Mouse (Mus musculus): ENCODE data around the gene Pdzd3.
"Not testable (repeated sequence)": the region's sequence is repeated elsewhere in the genome, so short reads cannot be mapped to it uniquely, and the experiment has no call there.

Gene Pdzd3

GRCm38 (mm10) chr9:44251314-44251713, at the start of gene Pdzd3:
TSS of gene Pdzd3 (minus strand) at chr9:44251471.
- no peak for DNase-seq (ENCODE audit: extremely low read depth, low read depth, low spot score)

- DNase-seq (ENCODE audit: extremely low read depth, low read depth, low spot score): not testable (repeated sequence)
Observed at GRCm38 (mm10) chr9:44300001-44300400, 48.7 kb upstream of the Pdzd3 start.

- DNase-seq (ENCODE audit: extremely low read depth, low read depth, low spot score): no peak
Observed at GRCm38 (mm10) chr9:44292490-44292889, 41.2 kb upstream of the Pdzd3 start.

- DNase-seq (ENCODE audit: extremely low read depth, low read depth, low spot score): no peak
Observed at GRCm38 (mm10) chr9:44288959-44289291, 37.7 kb upstream of the Pdzd3 start.

GRCm38 (mm10) chr9:44288076-44288958, 37.0 kb upstream of the Pdzd3 start, which contains the start of gene Abcg4:
TSS of gene Abcg4 (minus strand) at chr9:44288615.
- no peak for DNase-seq (ENCODE audit: extremely low read depth, low read depth, low spot score)

GRCm38 (mm10) chr9:44287401-44288075, 36.3 kb upstream of the Pdzd3 start:
- no peak for DNase-seq (ENCODE audit: extremely low read depth, low read depth, low spot score)

- DNase-seq (ENCODE audit: extremely low read depth, low read depth, low spot score): no peak
Observed at GRCm38 (mm10) chr9:44287003-44287400, 35.7 kb upstream of the Pdzd3 start.

GRCm38 (mm10) chr9:44286256-44286850, 35.1 kb upstream of the Pdzd3 start:
- no peak for DNase-seq (ENCODE audit: extremely low read depth, low read depth, low spot score)

GRCm38 (mm10) chr9:44283183-44283582, 31.9 kb upstream of the Pdzd3 start:
- no peak for DNase-seq (ENCODE audit: extremely low read depth, low read depth, low spot score)

- no peak for DNase-seq (ENCODE audit: extremely low read depth, low read depth, low spot score)
Observed at GRCm38 (mm10) chr9:44269973-44270372, 18.7 kb upstream of the Pdzd3 start.

- no peak for DNase-seq (ENCODE audit: extremely low read depth, low read depth, low spot score)
Observed at GRCm38 (mm10) chr9:44269077-44269476, 17.8 kb upstream of the Pdzd3 start.

GRCm38 (mm10) chr9:44268432-44268831, 17.2 kb upstream of the Pdzd3 start, which contains the start of gene Nlrx1:
TSS of gene Nlrx1 (minus strand) at chr9:44268599.
- peak; percentile 69 for DNase-seq (ENCODE audit: extremely low read depth, low read depth, low spot score)

GRCm38 (mm10) chr9:44268027-44268360, 16.7 kb upstream of the Pdzd3 start:
- peak; percentile 30 for DNase-seq (ENCODE audit: extremely low read depth, low read depth, low spot score)

- no peak for DNase-seq (ENCODE audit: extremely low read depth, low read depth, low spot score)
Observed at GRCm38 (mm10) chr9:44267319-44268026, 16.2 kb upstream of the Pdzd3 start.

- peak; percentile 33 for DNase-seq (ENCODE audit: extremely low read depth, low read depth, low spot score)
Observed at GRCm38 (mm10) chr9:44266478-44267226, 15.4 kb upstream of the Pdzd3 start.

- no peak for DNase-seq (ENCODE audit: extremely low read depth, low read depth, low spot score)
Observed at GRCm38 (mm10) chr9:44261388-44261787, 10.1 kb upstream of the Pdzd3 start.

- no peak for DNase-seq (ENCODE audit: extremely low read depth, low read depth, low spot score)
Observed at GRCm38 (mm10) chr9:44259014-44259413, 7.7 kb upstream of the Pdzd3 start.

GRCm38 (mm10) chr9:44256213-44256612, 4.9 kb upstream of the Pdzd3 start:
- DNase-seq (ENCODE audit: extremely low read depth, low read depth, low spot score): no peak

GRCm38 (mm10) chr9:44255136-44255521, 3.9 kb upstream of the Pdzd3 start:
- DNase-seq (ENCODE audit: extremely low read depth, low read depth, low spot score): no peak

GRCm38 (mm10) chr9:44254508-44255135, 3.4 kb upstream of the Pdzd3 start:
- DNase-seq (ENCODE audit: extremely low read depth, low read depth, low spot score): no peak

Measured in fat pad, adult 2 months (tissue).